ENCODE assay signal across 8 mouse cellular contexts in the genomic region with DNA sequence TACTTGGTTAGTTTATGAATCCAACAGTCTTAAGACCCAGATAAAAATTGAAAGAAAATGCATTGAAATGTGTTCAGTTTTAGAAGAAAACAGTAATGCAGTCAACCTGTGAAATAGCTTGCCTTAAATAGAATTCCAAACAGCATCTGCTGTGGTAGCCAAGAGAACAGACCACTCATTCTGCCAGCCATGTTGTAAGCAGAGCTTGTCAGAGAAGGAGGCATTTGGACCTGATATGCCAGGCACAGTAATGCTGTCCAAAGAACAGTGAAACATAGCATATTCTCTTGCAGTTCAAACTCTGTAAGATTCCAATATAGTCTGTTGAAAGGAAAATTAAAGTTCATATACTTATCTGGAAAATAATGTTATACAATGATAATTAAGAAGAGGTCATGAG.
"Had no signal": no experiment of that assay in that cellular context is flagged by ENCODE, and none has a peak within 500 bp of the region (broad histone marks: within the 10 kb centered on the region; RNA-seq: fewer than 3 reads in every experiment).

No protein-coding gene starts in this region.

- DNase-seq: kidney, adult 2 months; kidney, postnatal 14 days; lung, adult 18-20 months; right cerebral cortex, postnatal 14 days; thymus, adult 18-20 months; thymus, postnatal 14 days had no signal

- ATAC-seq: intestine, embryonic 16.5 days; midbrain, embryonic 13.5 days had no signal
